Mouse (Mus musculus): ENCODE results near the gene Rin2. TPM values are rescaled to one million over a fixed set of nuclear protein-coding genes. Genes with fewer than 3 reads are reported as not detected.

Gene Rin2
- total and polyA plus RNA-seq, 2 experiments from 2014 or later, result 9.9 to 12.7 TPM

GRCm38 (mm10) chr2:145674496-145675141 is 396 bp upstream of the Rin2 start:
- Histone ChIP-seq H3K27ac (ENCODE audit: low read depth, low read length) (no peak overlapping the region), H3K4me1 (ENCODE audit: insufficient read depth) (0 out of 2 replicates have a peak, but pooled peaks cover 6% of the 10 kb centered on the region)

GRCm38 (mm10) chr2:145675756-145676543 is 935 bp downstream of the Rin2 start:
- no peaks in the 10 kb centered on the region; the same call in 1 of the 2 replicates for H3K27me3 ChIP-seq (ENCODE audit: insufficient read depth, low read length)
- no peak overlapping the region for H3K27ac ChIP-seq (ENCODE audit: low read depth, low read length)
- TF ChIP-seq CTCF (IDR thresholded peaks at IDR 0.05; ENCODE audit: low read depth), result no peak
- 11% methylated on average over 27 of the region's 27 CpGs for WGBS
- no peaks in the 10 kb centered on the region for H3K9me3 ChIP-seq (ENCODE audit: low read length)
- peak overlapping the region; percentile 46 for H3K9ac ChIP-seq
- ATAC-seq, result peak; percentile 74
- DNase-seq, result peak; percentile 58
- no peaks in the 10 kb centered on the region for H3K36me3 ChIP-seq (ENCODE audit: insufficient read depth)
- H3K4me1 ChIP-seq (ENCODE audit: insufficient read depth), result 0 out of 2 replicates have a peak, but pooled peaks cover 6% of the 10 kb centered on the region
- H3K4me2 ChIP-seq (ENCODE audit: low read depth), result peak overlapping the region; percentile 96
- peak overlapping the region; percentile 56 for H3K4me3 ChIP-seq (ENCODE audit: low read depth, low read length)

More at GRCm38 (mm10) chr2:145674496-145675141, 396 bp upstream of the Rin2 start:
- Histone ChIP-seq H3K9me3 (ENCODE audit: low read length) (no peaks in the 10 kb centered on the region), H3K4me3 (ENCODE audit: low read depth, low read length) (peak overlapping the region; percentile 56), H3K9ac (peak overlapping the region; percentile 46), H3K4me2 (ENCODE audit: low read depth) (peak overlapping the region; percentile 96), H3K36me3 (ENCODE audit: insufficient read depth) (no peaks in the 10 kb centered on the region), H3K27me3 (ENCODE audit: insufficient read depth, low read length) (no peaks in the 10 kb centered on the region; the same call in 1 of the 2 replicates)
- WGBS, result 5% methylated on average over 23 of the region's 23 CpGs
- peak; percentile 11 for DNase-seq
- TF ChIP-seq CTCF (IDR thresholded peaks at IDR 0.05; ENCODE audit: low read depth), result no peak
- peak; percentile 8 for ATAC-seq

GRCm38 (mm10) chr2:145676544-145676925 is 1.5 kb downstream of the Rin2 start:
- no peaks in the 10 kb centered on the region; the same call in 1 of the 2 replicates for H3K27me3 ChIP-seq (ENCODE audit: insufficient read depth, low read length)
- TF ChIP-seq CTCF (IDR thresholded peaks at IDR 0.05; ENCODE audit: low read depth), result no peak
- no peaks in the 10 kb centered on the region for H3K36me3 ChIP-seq (ENCODE audit: insufficient read depth)
- no peaks in the 10 kb centered on the region for H3K9me3 ChIP-seq (ENCODE audit: low read length)
- H3K27ac ChIP-seq (ENCODE audit: low read depth, low read length), result no peak overlapping the region
- H3K4me3 ChIP-seq (ENCODE audit: low read depth, low read length), result no peak overlapping the region
- WGBS, result 66% methylated on average over 3 of the region's 3 CpGs
- DNase-seq (no peak), ATAC-seq (no peak)
- H3K4me1 ChIP-seq (ENCODE audit: insufficient read depth), result 0 out of 2 replicates have a peak, but pooled peaks cover 6% of the 10 kb centered on the region
- no peak overlapping the region for H3K4me2 ChIP-seq (ENCODE audit: low read depth)
- no peak overlapping the region for H3K9ac ChIP-seq

- Histone ChIP-seq H3K27ac (ENCODE audit: low read depth, low read length) (no peak overlapping the region), H3K4me2 (ENCODE audit: low read depth) (no peak overlapping the region), H3K9me3 (ENCODE audit: low read length) (no peaks in the 10 kb centered on the region), H3K4me3 (ENCODE audit: low read depth, low read length) (no peak overlapping the region), H3K27me3 (ENCODE audit: insufficient read depth, low read length) (no peaks in the 10 kb centered on the region; the same call in 1 of the 2 replicates), H3K9ac (no peak overlapping the region), H3K36me3 (ENCODE audit: insufficient read depth) (no peaks in the 10 kb centered on the region), H3K4me1 (ENCODE audit: insufficient read depth) (0 out of 2 replicates have a peak, but pooled peaks cover 6% of the 10 kb centered on the region)
- TF ChIP-seq CTCF (IDR thresholded peaks at IDR 0.05; ENCODE audit: low read depth), result no peak
- no peak for DNase-seq
- whole genome bisulfite sequencing, result 88% methylated on average over 2 of the region's 2 CpGs
- no peak for ATAC-seq
These were observed 1.9 kb downstream of the Rin2 start for GRCm38 (mm10) chr2:145676936-145677335.

GRCm38 (mm10) chr2:145680141-145680540 is 5.1 kb downstream of the Rin2 start:
- no peak overlapping the region for H3K4me3 ChIP-seq (ENCODE audit: low read depth, low read length)
- no peak for DNase-seq
- H3K27me3 ChIP-seq (ENCODE audit: insufficient read depth, low read length), result no peaks in the 10 kb centered on the region
- H3K36me3 ChIP-seq (ENCODE audit: insufficient read depth), result no peaks in the 10 kb centered on the region
- no peak for ATAC-seq
- H3K27ac ChIP-seq (ENCODE audit: low read depth, low read length), result no peak overlapping the region
- H3K9ac ChIP-seq, result no peak overlapping the region
- H3K4me2 ChIP-seq (ENCODE audit: low read depth), result no peak overlapping the region
- no peaks in the 10 kb centered on the region for H3K9me3 ChIP-seq (ENCODE audit: low read length)
- WGBS, result 88% methylated on average over 2 of the region's 2 CpGs
- no peak for TF ChIP-seq CTCF (IDR thresholded peaks at IDR 0.05; ENCODE audit: low read depth)
- no peaks in the 10 kb centered on the region for H3K4me1 ChIP-seq (ENCODE audit: insufficient read depth)

- H3K4me2 ChIP-seq (ENCODE audit: low read depth), result no peak overlapping the region
- no peak for TF ChIP-seq CTCF (IDR thresholded peaks at IDR 0.05; ENCODE audit: low read depth)
- H3K36me3 ChIP-seq (ENCODE audit: insufficient read depth), result no peaks in the 10 kb centered on the region
- H3K4me1 ChIP-seq (ENCODE audit: insufficient read depth), result no peaks in the 10 kb centered on the region
- DNase-seq (no peak), ATAC-seq (no peak)
- H3K9me3 ChIP-seq (ENCODE audit: low read length), result no peaks in the 10 kb centered on the region
- H3K4me3 ChIP-seq (ENCODE audit: low read depth, low read length), result no peak overlapping the region
- H3K27me3 ChIP-seq (ENCODE audit: insufficient read depth, low read length), result no peaks in the 10 kb centered on the region
- WGBS, result 89% methylated on average over 9 of the region's 9 CpGs
- H3K9ac ChIP-seq, result no peak overlapping the region
- H3K27ac ChIP-seq (ENCODE audit: low read depth, low read length), result no peak overlapping the region
These were observed 5.7 kb downstream of the Rin2 start for GRCm38 (mm10) chr2:145680762-145681161.

GRCm38 (mm10) chr2:145681626-145682025 is 6.6 kb downstream of the Rin2 start:
- Histone ChIP-seq H3K4me2 (ENCODE audit: low read depth) (no peak overlapping the region), H3K27me3 (ENCODE audit: insufficient read depth, low read length) (no peaks in the 10 kb centered on the region), H3K4me3 (ENCODE audit: low read depth, low read length) (no peak overlapping the region), H3K27ac (ENCODE audit: low read depth, low read length) (no peak overlapping the region), H3K36me3 (ENCODE audit: insufficient read depth) (no peaks in the 10 kb centered on the region), H3K9ac (no peak overlapping the region), H3K4me1 (ENCODE audit: insufficient read depth) (no peaks in the 10 kb centered on the region), H3K9me3 (ENCODE audit: low read length) (no peaks in the 10 kb centered on the region)
- DNase-seq, result no peak
- no peak for ATAC-seq
- WGBS, result 85% methylated on average over 4 of the region's 4 CpGs
- TF ChIP-seq CTCF (IDR thresholded peaks at IDR 0.05; ENCODE audit: low read depth), result no peak

Measured in forebrain, postnatal 0 days (tissue).